Mouse (Mus musculus) kidney, adult 2 months (tissue): ENCODE data around the gene Pi4k2a. TPM values are rescaled to one million over a fixed set of nuclear protein-coding genes. Genes with fewer than 3 reads are reported as not detected.

Source experiments
- DNase-seq: peaks from one replicate; pipeline ENCODE4 v3.0.0; 2021
- H3K27ac ChIP-seq: fragments of 200-500 bp; 2 replicates; pipeline ENCODE4 v1.5.1; 2012; ENCODE audit warnings: low read depth, low read length, control low read depth, inconsistent platforms; ENCODE audit not compliant: insufficient read depth
- H3K27me3 ChIP-seq: fragments of 200-500 bp; replicated peaks from 2 replicates; pipeline ENCODE4 v1.6.1; 2012; ENCODE audit warnings: mild to moderate bottlenecking, moderate library complexity, low read length, inconsistent platforms; ENCODE audit not compliant: control insufficient read depth, insufficient read depth
- H3K36me3 ChIP-seq: fragments of 200-500 bp; 2 replicates; pipeline ENCODE4 v1.6.1; 2012; ENCODE audit warnings: mild to moderate bottlenecking, moderate library complexity, low read length, inconsistent platforms; ENCODE audit not compliant: control insufficient read depth, insufficient read depth
- H3K4me1 ChIP-seq: fragments of 200-500 bp; 2 replicates; pipeline ENCODE4 v1.6.1; 2011; ENCODE audit warnings: low read length; ENCODE audit not compliant: control insufficient read depth, insufficient read depth
- H3K4me3 ChIP-seq: fragments of 200-500 bp; 2 replicates; pipeline ENCODE4 v1.5.1; 2011; ENCODE audit warnings: mild to moderate bottlenecking, low read depth, low read length, control low read depth; ENCODE audit not compliant: insufficient read depth
- CTCF ChIP-seq: fragments of 200-500 bp; conservative IDR thresholded peaks from 2 replicates; pipeline ENCODE4 v1.5.1; 2011; ENCODE audit warnings: low read depth, mild to moderate bottlenecking, control low read depth, low read length, moderate library complexity, mixed read lengths; ENCODE audit not compliant: insufficient read depth, insufficient read length
- POLR2A ChIP-seq: fragments of 200-500 bp; IDR thresholded peaks from one replicate; pipeline ENCODE4 v1.6.1; 2011; ENCODE audit warnings: low read depth, low read length, control low read depth
- WGBS: fragments of 180-500 bp; shearing (Covaris S2); methylation state at CpG from one replicate; pipeline ENCODE4 v1.1.7; 2018; 5-methylcytosine and 5-hydroxymethylcytosine counted together
- polyA plus RNA-seq: library from polyadenylated mRNA; depleted of rRNA; stranded (reverse); fragments of >200 nt; gene quantifications from 2 replicates; pipeline ENCODE4 v1.2.3, GENCODE M21; 2012

Gene Pi4k2a
- polyA plus RNA-seq, 1 experiment = 41.7 TPM

GRCm38 (mm10) chr19:42071886-42072608, 18.2 kb upstream of the Pi4k2a start:
- peaks cover 15% of the 10 kb centered on the region for H3K4me1 ChIP-seq
- 49% methylated on average over 15 of the region's 15 CpGs for WGBS
- H3K36me3 ChIP-seq = 0 out of 2 replicates have a peak, but pooled peaks cover 2% of the 10 kb centered on the region
- no peak overlapping the region for H3K4me3 ChIP-seq
- H3K27me3 ChIP-seq = no peaks in the 10 kb centered on the region
- peak; percentile 91 for DNase-seq
- TF ChIP-seq POLR2A = no peak
- no peak for TF ChIP-seq CTCF
- peak overlapping the region; percentile 96 for H3K27ac ChIP-seq

GRCm38 (mm10) chr19:42072802-42073201, 17.5 kb upstream of the Pi4k2a start:
- Histone ChIP-seq H3K27ac (peak overlapping the region; percentile 96), H3K4me3 (no peak overlapping the region), H3K36me3 (0 out of 2 replicates have a peak, but pooled peaks cover 2% of the 10 kb centered on the region), H3K27me3 (no peaks in the 10 kb centered on the region), H3K4me1 (peaks cover 15% of the 10 kb centered on the region)
- peak; percentile 86 for DNase-seq
- WGBS = 41% methylated on average over 7 of the region's 7 CpGs
- TF ChIP-seq POLR2A (no peak), CTCF (peak; percentile 74)

GRCm38 (mm10) chr19:42075051-42075450, 15.2 kb upstream of the Pi4k2a start:
- H3K36me3 ChIP-seq = 0 out of 2 replicates have a peak, but pooled peaks cover 2% of the 10 kb centered on the region
- no peaks in the 10 kb centered on the region for H3K27me3 ChIP-seq
- WGBS = 63% methylated on average over 2 of the region's 2 CpGs
- H3K4me1 ChIP-seq = peaks cover 20% of the 10 kb centered on the region
- peak; percentile 72 for DNase-seq
- no peak overlapping the region for H3K27ac ChIP-seq
- no peak for TF ChIP-seq CTCF
- TF ChIP-seq POLR2A = no peak
- H3K4me3 ChIP-seq = no peak overlapping the region

- no peak for DNase-seq
- peaks cover 21% of the 10 kb centered on the region for H3K4me1 ChIP-seq
- WGBS = 73% methylated on average over 16 of the region's 16 CpGs
- TF ChIP-seq CTCF = no peak
- no peak for TF ChIP-seq POLR2A
- H3K36me3 ChIP-seq = no peaks in the 10 kb centered on the region
- H3K4me3 ChIP-seq = no peak overlapping the region
- no peak overlapping the region for H3K27ac ChIP-seq
- no peaks in the 10 kb centered on the region for H3K27me3 ChIP-seq
These were observed 14.3 kb upstream of the Pi4k2a start for GRCm38 (mm10) chr19:42075992-42076391.

GRCm38 (mm10) chr19:42078566-42078965, 11.7 kb upstream of the Pi4k2a start:
- no peak for DNase-seq
- H3K36me3 ChIP-seq = no peaks in the 10 kb centered on the region
- TF ChIP-seq POLR2A (no peak), CTCF (no peak)
- 86% methylated on average over 8 of the region's 8 CpGs for WGBS
- H3K27ac ChIP-seq = no peak overlapping the region
- H3K4me1 ChIP-seq = peaks cover 11% of the 10 kb centered on the region
- H3K4me3 ChIP-seq = no peak overlapping the region
- no peaks in the 10 kb centered on the region for H3K27me3 ChIP-seq

- H3K4me1 ChIP-seq = peaks cover 11% of the 10 kb centered on the region
- WGBS = 94% methylated on average over 12 of the region's 12 CpGs
- no peak for DNase-seq
- H3K27ac ChIP-seq = no peak overlapping the region
- H3K27me3 ChIP-seq = no peaks in the 10 kb centered on the region
- no peaks in the 10 kb centered on the region for H3K36me3 ChIP-seq
- H3K4me3 ChIP-seq = no peak overlapping the region
- TF ChIP-seq POLR2A (no peak), CTCF (no peak)
These were observed 11.3 kb upstream of the Pi4k2a start for GRCm38 (mm10) chr19:42079006-42079405.

GRCm38 (mm10) chr19:42079950-42080349, 10.3 kb upstream of the Pi4k2a start:
- Histone ChIP-seq H3K4me1 (peaks cover 11% of the 10 kb centered on the region), H3K36me3 (no peaks in the 10 kb centered on the region), H3K27me3 (no peaks in the 10 kb centered on the region), H3K4me3 (no peak overlapping the region), H3K27ac (no peak overlapping the region)
- no peak for TF ChIP-seq POLR2A
- no peak for TF ChIP-seq CTCF
- 46% methylated on average over 5 of the region's 5 CpGs for WGBS
- DNase-seq = peak; percentile 79
